Mouse (Mus musculus): ENCODE measurements at regions not wholly inside any gene's neighbourhood (a gene's known extent, or its start where the extent isn't known, plus 50 kb on each side); places are given as distances from the start of the nearest gene placed in this dataset.

DNA sequence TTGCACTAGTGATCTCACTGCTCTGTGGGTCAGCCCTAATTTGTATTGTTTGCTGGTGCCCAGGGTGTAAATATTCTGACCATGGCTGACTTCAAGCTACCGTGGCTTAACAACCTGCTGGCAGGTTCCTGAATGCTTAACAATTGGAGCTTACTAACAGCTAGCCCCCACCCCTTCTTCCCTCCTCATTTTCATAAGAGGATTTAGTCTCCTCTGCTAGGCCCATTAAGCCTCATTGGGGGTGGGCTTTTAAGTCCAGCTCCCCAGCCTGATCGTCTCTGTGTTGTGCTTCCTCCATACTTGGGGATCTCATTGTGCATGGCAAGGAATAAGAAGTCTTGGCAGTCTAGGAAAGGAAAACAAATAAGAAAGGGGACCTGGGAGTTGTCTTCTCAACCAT lies 118.6 kb upstream of the Snx19 start:
- no peak for DNase-seq

DNA sequence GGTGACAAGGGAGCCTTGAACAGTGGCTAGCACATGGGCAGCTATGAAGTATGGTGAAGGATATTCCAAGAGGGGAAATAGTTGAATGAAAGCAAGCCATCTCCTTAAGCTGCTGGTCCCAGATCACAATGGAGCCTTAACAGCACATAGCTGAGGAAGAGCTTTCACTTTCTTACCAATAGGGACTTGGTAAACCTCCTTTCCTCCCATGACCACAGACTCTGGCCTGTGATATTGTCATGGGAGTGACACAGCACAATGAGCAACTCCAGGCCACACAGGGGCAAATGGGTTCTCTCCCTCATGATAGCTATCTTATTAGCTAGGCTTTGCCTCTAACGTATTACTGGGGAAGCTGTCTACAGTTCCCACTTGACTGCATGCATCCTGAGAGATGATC lies 113.5 kb upstream of the Snx19 start:
- DNase-seq = no peak

DNA sequence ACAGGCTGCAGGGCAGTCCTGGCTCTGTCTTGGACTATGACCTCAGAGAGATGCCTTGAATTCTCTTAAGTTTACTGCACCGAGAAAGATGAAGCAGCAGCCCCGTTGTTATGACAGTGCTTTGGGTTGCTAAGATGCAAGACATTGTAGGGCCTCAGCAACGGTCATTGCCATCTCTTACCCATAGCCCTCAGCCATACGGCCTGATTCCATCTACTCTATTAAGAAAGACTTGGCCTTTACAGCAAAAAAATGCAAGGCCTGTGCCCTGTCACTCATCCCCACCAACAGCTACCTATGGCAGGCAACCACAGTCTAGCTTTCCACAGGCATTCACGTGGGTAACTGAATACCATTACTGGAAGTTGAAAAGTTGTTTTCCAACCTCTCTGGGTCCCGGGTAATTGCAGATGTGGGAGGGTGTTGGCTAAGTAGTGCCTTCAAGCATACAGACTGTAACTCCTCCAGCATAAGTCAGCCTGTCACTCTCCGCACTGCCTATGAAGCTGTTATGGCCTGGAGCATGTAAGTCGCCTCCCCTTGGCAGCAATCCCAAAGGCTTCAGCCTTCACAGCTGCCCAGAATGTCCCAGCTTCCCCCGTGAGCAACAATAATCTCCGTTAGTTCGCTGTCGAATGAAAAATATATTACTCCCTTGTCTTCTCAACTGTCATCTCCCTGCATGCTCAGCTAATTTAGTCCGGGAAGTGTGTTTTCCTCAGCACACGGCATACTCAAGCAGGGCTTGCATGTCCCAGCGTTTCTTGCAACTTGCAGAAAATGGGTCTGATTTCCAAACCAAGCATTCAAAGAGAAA lies 112.3 kb upstream of the Snx19 start:
- DNase-seq = no peak

DNA sequence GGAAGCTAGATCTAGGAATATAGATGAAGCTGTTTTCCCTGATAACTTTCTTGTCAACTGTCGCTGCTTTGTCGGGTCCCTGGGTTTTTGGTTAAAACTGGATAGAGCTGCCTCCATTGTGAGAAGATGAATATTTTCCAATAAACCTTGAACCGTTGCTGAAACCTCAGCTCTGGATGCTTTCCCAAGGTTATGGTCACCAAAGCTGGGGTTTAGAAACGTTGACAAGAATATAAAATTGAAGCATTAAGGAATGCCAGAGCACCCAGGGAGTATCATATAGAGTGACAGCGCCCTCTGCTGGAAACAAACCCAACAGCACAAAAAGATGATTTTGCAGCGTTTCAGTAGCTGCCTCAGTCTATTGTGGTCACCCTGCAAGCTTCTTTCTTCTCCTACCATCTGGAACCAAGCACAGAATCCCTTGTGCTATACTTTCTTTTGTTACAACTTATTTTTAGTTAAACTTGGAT lies 111.7 kb upstream of the Snx19 start:
- no peak for DNase-seq

DNA sequence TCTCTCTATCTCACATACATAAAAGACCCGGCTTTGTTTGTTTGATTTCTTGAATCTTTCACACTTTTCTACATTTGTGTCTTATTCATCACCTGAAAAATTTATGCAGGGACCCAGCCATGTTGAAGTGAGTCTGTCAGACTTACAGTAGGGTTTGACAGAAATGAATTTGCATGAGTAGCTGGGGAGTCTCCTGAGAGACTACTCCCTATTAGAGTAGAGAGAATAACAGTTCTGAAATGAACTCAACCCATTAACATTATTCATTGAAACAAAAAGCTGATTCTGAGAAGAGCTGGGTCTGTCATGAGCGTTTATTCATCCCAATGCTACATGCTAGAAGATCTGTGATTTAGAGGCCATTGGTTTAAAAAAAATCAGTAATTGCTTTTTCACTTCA lies 82.0 kb upstream of the Snx19 start:
- no peak for DNase-seq

DNA sequence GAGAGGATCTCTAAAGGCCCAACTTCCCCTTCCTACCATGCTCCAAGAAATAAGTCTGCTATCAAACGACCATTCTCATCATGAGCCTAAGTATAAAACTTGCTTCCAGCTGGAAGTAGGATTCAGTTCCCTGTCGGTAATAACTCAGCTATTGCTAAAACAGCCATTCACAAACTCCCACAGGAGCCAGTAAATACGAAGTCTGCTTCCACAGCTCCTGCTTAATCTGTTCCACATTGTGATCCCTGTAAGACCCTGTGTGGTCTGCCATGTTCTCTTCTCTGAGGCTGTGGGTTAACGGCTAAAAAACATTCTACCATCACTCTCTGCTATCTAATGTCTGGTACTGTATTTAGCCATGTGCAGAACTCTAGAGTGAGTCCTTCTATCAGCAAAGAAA lies 72.9 kb upstream of the Snx19 start:
- DNase-seq = no peak

DNA sequence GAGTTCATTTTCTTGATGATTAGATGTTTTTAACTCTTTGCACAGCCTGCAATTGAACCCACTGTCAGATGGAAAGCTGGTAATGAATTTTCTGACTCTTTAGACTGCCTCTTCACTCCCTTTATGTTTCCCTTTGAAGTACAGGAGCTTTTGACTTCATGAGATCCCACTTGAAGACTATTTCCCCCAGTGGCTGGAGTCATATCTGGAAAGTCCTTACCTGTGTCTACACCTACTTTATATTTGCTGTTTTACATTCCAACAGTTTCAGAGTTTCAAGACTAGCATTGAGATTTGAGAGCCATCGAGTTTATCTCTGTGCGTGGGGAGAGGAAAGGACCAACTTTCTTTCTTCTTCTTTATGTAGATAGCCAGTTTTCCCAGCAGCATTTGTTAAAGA lies 71.3 kb upstream of the Snx19 start:
- DNase-seq = no peak

DNA sequence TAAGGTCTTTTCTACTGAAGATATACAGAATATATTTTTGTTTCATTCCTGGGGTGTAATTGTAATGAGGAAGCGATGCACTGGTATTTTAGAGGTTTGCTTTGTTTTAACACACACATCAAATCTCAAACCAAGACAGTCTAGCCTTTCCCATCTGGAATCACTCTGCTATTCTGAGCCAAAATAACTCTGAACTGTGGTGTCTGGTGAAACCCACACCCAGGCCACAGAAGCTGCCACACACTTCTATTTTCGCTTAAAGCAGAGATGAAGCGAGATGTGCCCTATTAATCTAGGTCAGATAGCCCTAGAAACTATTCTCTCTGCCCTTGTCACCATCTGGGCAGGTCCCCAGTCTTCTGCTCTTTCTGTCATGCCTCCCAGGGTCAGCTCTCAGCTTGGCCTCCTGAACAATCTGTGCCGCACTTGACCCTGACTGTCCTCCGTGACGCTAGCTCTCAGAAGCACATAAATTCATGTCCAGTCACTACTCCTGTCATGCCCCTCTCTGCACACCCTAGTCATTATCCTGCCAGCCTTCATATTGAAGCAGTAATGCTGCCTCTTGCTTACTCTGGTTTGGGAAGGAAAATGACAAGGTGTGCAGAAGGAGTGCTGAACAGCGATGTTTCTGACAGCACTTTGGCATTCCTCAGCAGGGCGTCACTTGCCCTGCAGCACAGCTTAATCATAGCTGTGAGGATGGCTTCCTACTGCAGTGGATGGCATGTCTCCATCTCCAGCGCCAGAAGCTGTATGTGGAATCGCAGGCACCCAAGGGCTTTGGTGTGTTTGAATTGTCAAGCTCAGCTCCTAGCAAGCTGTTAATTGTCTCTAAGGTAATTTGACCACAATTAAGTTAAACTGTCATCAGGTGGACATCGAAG lies 57.1 kb upstream of the Snx19 start:
- no peak for DNase-seq

DNA sequence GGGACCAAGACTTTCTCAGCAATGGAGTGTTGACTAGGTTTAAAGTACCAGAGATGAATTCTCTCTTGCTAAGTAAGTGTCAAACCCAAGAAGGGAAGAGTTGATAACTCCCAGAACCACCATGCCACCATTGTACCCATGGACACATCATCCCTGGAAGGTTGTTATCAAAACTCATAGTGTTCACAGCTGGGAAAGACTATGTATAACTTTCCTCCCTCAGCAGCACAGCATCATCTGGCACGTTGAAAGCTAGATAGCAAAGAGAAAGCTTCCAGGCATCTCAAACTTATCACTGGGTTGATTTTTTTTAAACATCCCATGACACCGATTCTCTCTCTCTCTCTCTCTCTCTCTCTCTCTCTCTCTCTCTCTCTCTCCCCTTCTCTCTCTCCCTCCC lies 56.1 kb upstream of the Snx19 start:
- DNase-seq = no peak

DNA sequence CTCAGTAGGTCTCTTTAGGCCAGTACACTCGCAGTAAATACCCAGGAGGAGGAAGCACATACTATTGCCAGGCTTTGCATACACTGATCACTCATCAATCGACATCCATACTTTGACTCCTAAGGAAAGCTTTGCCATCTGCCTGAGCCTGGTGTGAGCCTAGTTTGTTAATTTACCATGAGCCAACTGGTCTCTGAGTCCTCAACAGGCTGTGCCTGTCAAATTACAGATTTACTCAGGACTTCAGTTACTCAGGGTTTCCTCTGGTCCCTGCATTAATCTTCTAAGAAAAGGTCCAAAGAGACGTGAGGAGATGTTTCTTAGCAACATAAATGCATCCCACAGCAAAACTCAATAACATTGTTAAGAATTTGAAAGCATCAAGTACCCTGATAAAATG lies 50.0 kb upstream of the Snx19 start:
- DNase-seq = no peak

All from spleen, adult 18-20 months (tissue).